Mouse (Mus musculus): Measurements from ENCODE around the gene Ddx3x. TPM values are rescaled to one million over a fixed set of nuclear protein-coding genes. Genes with fewer than 3 reads are reported as not detected.

Ddx3x gene
- 76.8 TPM for polyA plus RNA-seq (2017; shearing (Covaris generic))

GRCm38 (mm10) chrX:13280409-13281328, at the start of gene Ddx3x:
Gene Ddx3x (plus strand): TSS chrX:13280970.

Other genes with a start within 250 kb of the Ddx3x start
- 66.7 TPM for gene Usp9x, start 209.5 kb upstream of the Ddx3x start, polyA plus RNA-seq (2017; shearing (Covaris generic))
- gene Nyx, start 185.1 kb downstream of the Ddx3x start, polyA plus RNA-seq (2017; shearing (Covaris generic)): 0.06 TPM